Mouse (Mus musculus) hindbrain, embryonic 14.5 days (tissue): ENCODE measurements around the gene Mbd5. TPM values are rescaled to one million over a fixed set of nuclear protein-coding genes. Genes with fewer than 3 reads are reported as not detected.

Experiments used
- ATAC-seq: fragments of 200-750 bp; cut with Nextera tagmentation; 2 replicates; pipeline ENCODE4 v1.8.0; 2017; ENCODE audit warnings: moderate number of reproducible peaks, mild to moderate bottlenecking, moderate TSS enrichment, moderate library complexity; ENCODE audit not compliant: low FRiP score
- DNase-seq: peaks from one replicate; pipeline ENCODE4 v3.0.0-alpha.2; 2015; ENCODE audit warnings: low spot score
- H3K27ac ChIP-seq: fragments of 300-500 bp; sonication (generic); 2 replicates; pipeline ENCODE4 v1.5.1; 2014; ENCODE audit warnings: mild to moderate bottlenecking, moderate library complexity
- H3K27me3 ChIP-seq: fragments of 300-500 bp; sonication (generic); 2 replicates; pipeline ENCODE4 v1.6.1; 2014; ENCODE audit warnings: mild to moderate bottlenecking, low read length, mixed read lengths; ENCODE audit not compliant: control insufficient read depth, insufficient read depth
- H3K36me3 ChIP-seq: fragments of 300-500 bp; sonication (generic); replicated peaks from 2 replicates; pipeline ENCODE4 v1.6.1; 2014; ENCODE audit not compliant: control insufficient read depth, insufficient read depth
- H3K4me1 ChIP-seq: fragments of 300-500 bp; sonication (generic); replicated peaks from 2 replicates; pipeline ENCODE4 v1.6.1; 2014; ENCODE audit warnings: antibody characterized with exemption, low read length, mixed read lengths; ENCODE audit not compliant: control insufficient read depth, insufficient read depth
- H3K4me2 ChIP-seq: fragments of 300-500 bp; sonication (generic); replicated peaks from 2 replicates; pipeline ENCODE4 v1.6.1; 2014; ENCODE audit warnings: mild to moderate bottlenecking, moderate library complexity
- H3K4me3 ChIP-seq: fragments of 300-500 bp; sonication (generic); replicated peaks from 2 replicates; pipeline ENCODE4 v1.5.1; 2014; ENCODE audit warnings: mild to moderate bottlenecking, low read length
- H3K9ac ChIP-seq: fragments of 300-500 bp; sonication (generic); 2 replicates; pipeline ENCODE4 v1.6.1; 2014
- H3K9me3 ChIP-seq: fragments of 300-500 bp; sonication (generic); 2 replicates; pipeline ENCODE4 v1.6.1; 2016; ENCODE audit warnings: low read length; ENCODE audit not compliant: control insufficient read depth
- WGBS: fragments of 180-500 bp; shearing (Covaris S2); extraction: QIAGEN DNeasy Blood & Tissue Kit; methylation state at CpG from one replicate; pipeline ENCODE4 v1.1.7; 2014; 5-methylcytosine and 5-hydroxymethylcytosine counted together
- polyA plus RNA-seq: library from polyadenylated mRNA; unstranded; fragments of >200 nt; fragmentation: Nextera tagmentation; extraction: Ambion mirVana; gene quantifications from 2 replicates; pipeline ENCODE4 v1.2.1, GENCODE M21; 2014

The Mbd5 gene
- polyA plus RNA-seq, 1 experiment from 2014 or later, result 40.5 TPM

DNA sequence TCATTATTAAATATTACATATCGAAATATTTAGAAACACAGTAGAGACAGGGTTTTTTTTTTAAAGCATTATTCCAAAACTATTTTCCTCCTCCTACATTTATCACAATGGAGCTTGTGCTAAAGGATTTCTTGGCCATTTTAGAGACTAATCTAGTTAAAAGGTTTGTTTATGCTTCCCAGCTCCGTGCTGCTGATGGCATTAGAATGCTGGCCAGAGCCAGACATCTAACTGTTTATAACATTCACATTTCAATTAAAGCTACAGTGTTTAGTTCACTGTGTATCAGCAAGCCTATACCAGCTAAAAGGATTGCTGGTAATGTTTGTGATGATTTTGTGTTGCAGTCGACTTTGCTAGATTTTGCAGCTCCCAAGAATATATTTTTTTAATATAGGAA lies 7.3 kb downstream of the Mbd5 start:
- Histone ChIP-seq H3K27me3 (no peaks in the 10 kb centered on the region), H3K4me2 (no peak overlapping the region), H3K36me3 (no peaks in the 10 kb centered on the region), H3K27ac (no peak overlapping the region), H3K4me1 (peaks cover 5% of the 10 kb centered on the region; the same call in 1 of the 2 replicates), H3K9me3 (no peaks in the 10 kb centered on the region), H3K4me3 (no peak overlapping the region), H3K9ac (no peak overlapping the region)
- no peak for DNase-seq
- no peak for ATAC-seq
- WGBS, result 74% methylated on average over 3 of the region's 3 CpGs

DNA sequence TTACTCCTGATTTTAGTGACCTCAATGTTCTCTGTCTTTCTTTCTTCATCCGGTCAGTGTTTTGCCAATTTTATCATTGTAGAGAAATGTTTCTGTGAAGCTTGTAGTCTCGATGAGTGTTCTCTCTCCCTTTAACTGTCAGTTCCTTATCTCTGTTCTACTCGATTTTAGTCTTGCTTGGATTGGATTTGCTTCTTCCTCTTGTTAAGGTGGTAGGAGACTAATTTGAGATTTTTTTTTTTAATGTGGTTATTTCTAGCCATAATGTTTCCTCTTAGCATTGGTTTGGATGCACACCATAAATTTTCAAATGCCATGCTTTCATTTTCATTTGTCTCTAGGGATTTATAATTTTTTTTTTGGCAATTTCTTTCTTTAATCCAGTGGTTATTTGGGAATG lies 29.6 kb downstream of the Mbd5 start:
- H3K27me3 ChIP-seq, result no peaks in the 10 kb centered on the region
- WGBS, result 86% methylated on average over 3 of the region's 3 CpGs
- H3K9ac ChIP-seq, result no peak overlapping the region
- no peak overlapping the region for H3K27ac ChIP-seq
- H3K4me1 ChIP-seq, result no peaks in the 10 kb centered on the region
- H3K36me3 ChIP-seq, result no peaks in the 10 kb centered on the region
- ATAC-seq (no peak), DNase-seq (no peak)
- H3K4me3 ChIP-seq, result no peak overlapping the region
- H3K9me3 ChIP-seq, result no peaks in the 10 kb centered on the region
- H3K4me2 ChIP-seq, result no peak overlapping the region

DNA sequence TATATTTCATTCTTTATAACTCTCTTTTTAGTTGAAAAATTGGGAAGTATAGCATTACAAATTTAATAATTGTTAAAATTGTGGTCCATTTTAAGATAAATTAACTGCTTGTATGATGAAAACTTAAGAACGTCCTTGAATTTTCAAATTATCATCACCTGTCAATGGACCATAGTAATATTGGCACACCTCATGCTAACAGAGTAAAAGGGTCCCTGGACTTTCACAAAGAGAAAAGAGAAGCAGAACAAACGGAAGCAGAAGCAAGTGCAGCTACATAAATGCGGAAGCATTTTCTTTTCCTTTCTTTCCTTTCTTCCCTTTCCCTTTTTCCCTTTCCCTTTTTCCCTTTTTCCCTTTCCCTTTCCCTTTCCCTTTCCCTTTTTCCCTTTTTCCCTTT lies 41.0 kb downstream of the Mbd5 start:
- no peak overlapping the region for H3K4me3 ChIP-seq
- H3K4me2 ChIP-seq, result no peak overlapping the region
- no peak overlapping the region for H3K9ac ChIP-seq
- no peak overlapping the region for H3K27ac ChIP-seq
- 93% methylated on average over 3 of the region's 3 CpGs for WGBS
- no peaks in the 10 kb centered on the region for H3K4me1 ChIP-seq
- DNase-seq (no peak), ATAC-seq (no peak)
- no peaks in the 10 kb centered on the region for H3K36me3 ChIP-seq
- H3K27me3 ChIP-seq, result no peaks in the 10 kb centered on the region
- H3K9me3 ChIP-seq, result no peaks in the 10 kb centered on the region

DNA sequence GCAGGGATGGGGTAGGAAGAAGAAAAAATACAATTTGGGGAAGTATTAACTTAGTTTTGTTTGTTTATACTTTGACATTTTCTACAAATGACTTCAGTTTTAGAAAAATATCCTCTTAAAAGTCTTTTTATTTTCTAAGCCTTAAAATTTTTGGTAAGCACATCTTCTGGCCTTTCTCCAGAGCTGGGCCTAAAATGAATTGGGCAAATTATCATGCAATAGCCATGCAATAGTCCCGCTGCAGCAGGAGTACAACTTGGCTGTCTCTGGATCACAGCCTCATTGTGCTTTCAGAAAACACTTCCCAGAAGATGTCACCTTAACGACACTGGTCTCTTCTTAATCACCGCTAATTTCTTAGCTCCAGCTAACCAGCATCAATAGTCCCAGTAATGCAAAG lies 91.2 kb downstream of the Mbd5 start:
- peaks cover 11% of the 10 kb centered on the region for H3K9me3 ChIP-seq
- DNase-seq (no peak), ATAC-seq (no peak)
- no peak overlapping the region for H3K9ac ChIP-seq
- no peaks in the 10 kb centered on the region for H3K27me3 ChIP-seq
- no peak overlapping the region for H3K4me3 ChIP-seq
- H3K4me2 ChIP-seq, result no peak overlapping the region
- H3K27ac ChIP-seq, result no peak overlapping the region
- no peaks in the 10 kb centered on the region for H3K4me1 ChIP-seq
- H3K36me3 ChIP-seq, result no peaks in the 10 kb centered on the region
- 84% methylated on average over 3 of the region's 3 CpGs for WGBS

DNA sequence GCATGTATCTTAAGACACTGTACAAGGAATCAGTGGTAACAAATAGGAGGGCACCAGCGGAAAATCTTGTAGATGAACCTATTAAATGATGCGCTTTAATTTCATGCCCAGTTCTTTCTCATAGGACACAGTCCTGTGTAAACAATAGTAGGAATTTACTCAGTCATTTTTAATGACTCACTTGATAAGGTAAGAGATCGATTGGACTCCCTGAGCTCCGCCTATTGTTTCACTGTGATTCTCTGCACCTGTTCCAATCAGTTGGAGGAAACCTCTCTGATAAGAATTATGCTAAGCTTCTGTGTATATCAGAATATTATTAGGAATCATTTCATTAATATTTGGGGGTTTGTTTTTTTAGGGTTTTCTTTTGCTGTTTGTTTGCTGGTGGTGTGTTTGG lies 100.7 kb downstream of the Mbd5 start:
- no peaks in the 10 kb centered on the region for H3K27me3 ChIP-seq
- WGBS, result 93% methylated on average over 4 of the region's 4 CpGs
- H3K4me2 ChIP-seq, result no peak overlapping the region
- no peaks in the 10 kb centered on the region for H3K4me1 ChIP-seq
- no peak overlapping the region for H3K9ac ChIP-seq
- no peak for DNase-seq
- H3K4me3 ChIP-seq, result no peak overlapping the region
- no peak for ATAC-seq
- H3K27ac ChIP-seq, result no peak overlapping the region
- H3K36me3 ChIP-seq, result no peaks in the 10 kb centered on the region
- H3K9me3 ChIP-seq, result peaks cover 4% of the 10 kb centered on the region; the same call in 1 of the 2 replicates

GRCm38 (mm10) chr2:49067886-49068285 lies 118.6 kb downstream of the Mbd5 start:
- ATAC-seq, result no peak
- Histone ChIP-seq H3K4me3 (no peak overlapping the region), H3K4me2 (no peak overlapping the region), H3K4me1 (no peaks in the 10 kb centered on the region), H3K9ac (no peak overlapping the region), H3K27me3 (no peaks in the 10 kb centered on the region), H3K9me3 (no peaks in the 10 kb centered on the region), H3K36me3 (no peaks in the 10 kb centered on the region), H3K27ac (no peak overlapping the region)
- no peak for DNase-seq

DNA sequence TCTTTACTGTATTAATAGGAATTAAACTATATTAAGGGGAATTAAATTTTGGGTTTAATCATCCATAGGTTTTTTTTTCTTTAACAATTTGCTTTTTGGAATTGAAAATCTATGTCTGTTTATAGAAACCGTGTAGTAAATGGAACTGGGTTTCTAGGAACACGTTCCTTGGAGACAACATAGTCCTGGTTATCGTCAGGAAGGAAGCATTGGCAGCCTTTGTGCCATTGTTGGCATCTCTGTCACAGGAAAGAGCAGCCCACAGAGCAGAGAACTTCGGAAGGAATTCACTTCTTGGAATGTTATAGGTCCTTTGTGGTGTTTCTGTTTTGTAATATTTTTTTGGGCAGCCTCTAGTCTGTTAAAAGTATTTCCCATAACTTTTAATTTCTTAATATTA lies 135.7 kb downstream of the Mbd5 start:
- Histone ChIP-seq H3K27me3 (no peaks in the 10 kb centered on the region), H3K4me3 (no peak overlapping the region), H3K4me1 (no peaks in the 10 kb centered on the region), H3K9ac (no peak overlapping the region), H3K4me2 (no peak overlapping the region), H3K9me3 (no peaks in the 10 kb centered on the region), H3K27ac (no peak overlapping the region), H3K36me3 (no peaks in the 10 kb centered on the region)
- WGBS, result 87% methylated on average over 4 of the region's 4 CpGs
- ATAC-seq, result no peak
- DNase-seq, result no peak

GRCm38 (mm10) chr2:49090771-49091170 lies 141.5 kb downstream of the Mbd5 start:
- Histone ChIP-seq H3K4me2 (no peak overlapping the region), H3K9ac (no peak overlapping the region), H3K27ac (no peak overlapping the region), H3K4me1 (no peaks in the 10 kb centered on the region), H3K27me3 (no peaks in the 10 kb centered on the region), H3K9me3 (no peaks in the 10 kb centered on the region), H3K4me3 (no peak overlapping the region), H3K36me3 (no peaks in the 10 kb centered on the region)
- 94% methylated on average over 4 of the region's 4 CpGs for WGBS
- DNase-seq, result no peak
- ATAC-seq, result no peak

- no peaks in the 10 kb centered on the region for H3K9me3 ChIP-seq
- H3K27ac ChIP-seq, result no peak overlapping the region
- no peak for DNase-seq
- no peaks in the 10 kb centered on the region for H3K27me3 ChIP-seq
- H3K36me3 ChIP-seq, result peaks cover 5% of the 10 kb centered on the region; the same call in 1 of the 2 replicates
- no peak overlapping the region for H3K4me2 ChIP-seq
- H3K4me1 ChIP-seq, result no peaks in the 10 kb centered on the region
- no peak for ATAC-seq
- H3K4me3 ChIP-seq, result no peak overlapping the region
- no peak overlapping the region for H3K9ac ChIP-seq
Measured at GRCm38 (mm10) chr2:49096765-49097164, 147.5 kb downstream of the Mbd5 start.

DNA sequence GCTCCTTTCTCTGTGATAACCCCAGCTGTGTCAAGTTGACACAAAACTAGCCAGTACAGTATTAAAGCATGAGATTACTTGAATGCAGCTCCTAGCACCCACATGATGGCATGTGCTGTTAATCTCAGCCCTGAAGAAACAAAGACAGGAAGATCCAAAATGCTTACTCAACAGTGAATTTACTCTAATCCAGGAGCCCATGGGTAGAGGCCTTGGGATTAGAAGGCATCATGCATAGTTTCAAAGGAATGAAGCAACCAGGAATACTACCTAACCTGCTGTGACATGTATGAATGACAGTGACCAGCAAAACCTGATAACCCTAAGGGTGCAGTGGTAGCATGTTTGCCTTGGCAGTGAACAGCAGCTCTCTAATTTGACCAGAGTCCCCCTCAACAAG lies 159.6 kb downstream of the Mbd5 start:
- DNase-seq (no peak), ATAC-seq (no peak)
- no peak overlapping the region for H3K9ac ChIP-seq
- no peaks in the 10 kb centered on the region for H3K36me3 ChIP-seq
- no peak overlapping the region for H3K4me3 ChIP-seq
- no peaks in the 10 kb centered on the region for H3K9me3 ChIP-seq
- no peaks in the 10 kb centered on the region for H3K27me3 ChIP-seq
- no peak overlapping the region for H3K27ac ChIP-seq
- H3K4me2 ChIP-seq, result no peak overlapping the region
- no peaks in the 10 kb centered on the region for H3K4me1 ChIP-seq
